Mouse (Mus musculus) thymus, adult 2 months (tissue): ENCODE results near the gene Gm49395. TPM values are rescaled to one million over a fixed set of nuclear protein-coding genes. Genes with fewer than 3 reads are reported as not detected.

Source experiments
- DNase-seq: peaks from one replicate; pipeline ENCODE4 v3.0.0; 2021
- H3K27ac ChIP-seq: fragments of 200-500 bp; 2 replicates; pipeline ENCODE4 v1.5.1; 2012; ENCODE audit warnings: low read length, control low read depth; ENCODE audit not compliant: control insufficient read depth, insufficient read depth
- H3K27me3 ChIP-seq: fragments of 200-500 bp; 2 replicates; pipeline ENCODE4 v1.6.1; 2012; ENCODE audit warnings: mild to moderate bottlenecking, low read length, moderate library complexity, mixed read lengths; ENCODE audit not compliant: control insufficient read depth, insufficient read depth
- H3K36me3 ChIP-seq: fragments of 200-500 bp; 2 replicates; pipeline ENCODE4 v1.6.1; 2012; ENCODE audit warnings: mild to moderate bottlenecking, low read length, moderate library complexity; ENCODE audit not compliant: control insufficient read depth, insufficient read depth
- H3K4me1 ChIP-seq: fragments of 200-500 bp; replicated peaks from 2 replicates; pipeline ENCODE4 v1.6.1; 2012; ENCODE audit warnings: low read length; ENCODE audit not compliant: control insufficient read depth, insufficient read depth
- H3K4me3 ChIP-seq: fragments of 200-500 bp; 2 replicates; pipeline ENCODE4 v1.5.1; 2012; ENCODE audit warnings: mild to moderate bottlenecking, low read length, control low read depth, moderate library complexity; ENCODE audit not compliant: control insufficient read depth, insufficient read depth
- CTCF ChIP-seq: fragments of 200-500 bp; IDR thresholded peaks from 2 replicates; pipeline ENCODE4 v1.5.1; 2012; ENCODE audit warnings: mild to moderate bottlenecking, control low read depth, low read length, moderate library complexity, borderline replicate concordance; ENCODE audit not compliant: control insufficient read depth, poor library complexity, insufficient read depth; ENCODE audit errors: extremely low read depth
- POLR2A ChIP-seq: fragments of 200-500 bp; IDR thresholded peaks from 2 replicates; pipeline ENCODE4 v1.6.1; 2012; ENCODE audit warnings: mild to moderate bottlenecking, low read length, control low read depth, moderate library complexity; ENCODE audit not compliant: control insufficient read depth, poor library complexity, insufficient read depth; ENCODE audit errors: extremely low read depth
- WGBS: fragments of 180-500 bp; shearing (Covaris S2); methylation state at CpG from one replicate; pipeline ENCODE4 v1.1.7; 2018; 5-methylcytosine and 5-hydroxymethylcytosine counted together
- polyA plus RNA-seq: library from polyadenylated mRNA; depleted of rRNA; stranded (reverse); fragments of >200 nt; gene quantifications from 2 replicates; pipeline ENCODE4 v1.2.3, GENCODE M21; 2012

Gene Gm49395
- polyA plus RNA-seq, 1 experiment, result 1.5 TPM

GRCm38 (mm10) chr13:115035387-115035786 lies 66.3 kb downstream of the Gm49395 start:
- TF ChIP-seq CTCF, result no peak
- no peak overlapping the region for H3K4me3 ChIP-seq
- no peak overlapping the region for H3K27ac ChIP-seq
- no peaks in the 10 kb centered on the region for H3K36me3 ChIP-seq
- WGBS, result 54% methylated on average over 8 of the region's 8 CpGs
- H3K4me1 ChIP-seq, result no peaks in the 10 kb centered on the region
- no peak for DNase-seq
- no peaks in the 10 kb centered on the region for H3K27me3 ChIP-seq

- H3K4me1 ChIP-seq, result no peaks in the 10 kb centered on the region
- H3K27ac ChIP-seq, result no peak overlapping the region
- WGBS, result 88% methylated on average over 2 of the region's 2 CpGs
- no peaks in the 10 kb centered on the region for H3K27me3 ChIP-seq
- H3K36me3 ChIP-seq, result no peaks in the 10 kb centered on the region
- no peak for DNase-seq
- TF ChIP-seq POLR2A (no peak), CTCF (no peak)
- H3K4me3 ChIP-seq, result no peak overlapping the region
Observed at GRCm38 (mm10) chr13:115033135-115033534, 68.6 kb downstream of the Gm49395 start.

- Histone ChIP-seq H3K36me3 (no peaks in the 10 kb centered on the region), H3K27ac (no peak overlapping the region), H3K27me3 (no peaks in the 10 kb centered on the region), H3K4me3 (no peak overlapping the region), H3K4me1 (no peaks in the 10 kb centered on the region)
- TF ChIP-seq POLR2A, result no peak
- no peak for TF ChIP-seq CTCF
- DNase-seq, result no peak
- WGBS, result 90% methylated on average over 17 of the region's 17 CpGs
Observed at GRCm38 (mm10) chr13:115031177-115032000, 70.3 kb downstream of the Gm49395 start.

GRCm38 (mm10) chr13:115025394-115025793 lies 76.3 kb downstream of the Gm49395 start:
- TF ChIP-seq CTCF, result no peak
- TF ChIP-seq POLR2A, result no peak
- Histone ChIP-seq H3K27ac (no peak overlapping the region), H3K4me3 (no peak overlapping the region), H3K4me1 (no peaks in the 10 kb centered on the region), H3K36me3 (no peaks in the 10 kb centered on the region), H3K27me3 (no peaks in the 10 kb centered on the region)
- WGBS, result 86% methylated on average over 3 of the region's 3 CpGs
- no peak for DNase-seq

GRCm38 (mm10) chr13:115022117-115022787 lies 79.5 kb downstream of the Gm49395 start:
- TF ChIP-seq CTCF, result no peak
- no peak for TF ChIP-seq POLR2A
- Histone ChIP-seq H3K27ac (no peak overlapping the region), H3K36me3 (no peaks in the 10 kb centered on the region), H3K4me3 (no peak overlapping the region), H3K27me3 (no peaks in the 10 kb centered on the region), H3K4me1 (no peaks in the 10 kb centered on the region)
- no peak for DNase-seq
- WGBS, result 92% methylated on average over 6 of the region's 6 CpGs

- 67% methylated on average over 10 of the region's 10 CpGs for WGBS
- TF ChIP-seq CTCF (no peak), POLR2A (no peak)
- DNase-seq, result no peak
- Histone ChIP-seq H3K27ac (no peak overlapping the region), H3K4me3 (no peak overlapping the region), H3K27me3 (no peaks in the 10 kb centered on the region), H3K36me3 (no peaks in the 10 kb centered on the region), H3K4me1 (no peaks in the 10 kb centered on the region)
Observed at GRCm38 (mm10) chr13:115021411-115021810, 80.3 kb downstream of the Gm49395 start.

- Histone ChIP-seq H3K27me3 (no peaks in the 10 kb centered on the region), H3K4me1 (no peaks in the 10 kb centered on the region), H3K4me3 (no peak overlapping the region), H3K27ac (no peak overlapping the region), H3K36me3 (no peaks in the 10 kb centered on the region)
- 65% methylated on average over 4 of the region's 4 CpGs for WGBS
- DNase-seq, result no peak
- no peak for TF ChIP-seq POLR2A
- TF ChIP-seq CTCF, result no peak
Observed at GRCm38 (mm10) chr13:115020727-115021126, 81.0 kb downstream of the Gm49395 start.
